Mouse (Mus musculus): ENCODE results near the gene Bpifb5.

GRCm38 (mm10) chr2:154204630-154205029 is 18.9 kb upstream of the Bpifb5 start:
- TF ChIP-seq CTCF (conservative IDR thresholded peaks at IDR 0.05; ENCODE audit: low read length) (no peak), POU5F1 (IDR thresholded peaks at IDR 0.05; ENCODE audit: borderline replicate concordance, low read length) (no peak), NANOG (IDR thresholded peaks at IDR 0.05; ENCODE audit: borderline replicate concordance, low read length) (no peak)

All from E14TG2a.4 (cell line).